Mouse (Mus musculus): Measurements from ENCODE around the gene Slc35e3.
A peak's percentile ranks its signal among the peaks of the same experiment; 100 is the strongest.
"Not testable (repeated sequence)": the region's sequence is repeated elsewhere in the genome, so short reads cannot be mapped to it uniquely, and the experiment has no call there.

Gene Slc35e3

GRCm38 (mm10) chr10:117732184-117732583 lies 14.0 kb downstream of the Slc35e3 start:
- DNase-seq = no peak

- DNase-seq = peak; percentile 19 to 34
Observed at GRCm38 (mm10) chr10:117731244-117732101, 14.7 kb downstream of the Slc35e3 start.

DNA sequence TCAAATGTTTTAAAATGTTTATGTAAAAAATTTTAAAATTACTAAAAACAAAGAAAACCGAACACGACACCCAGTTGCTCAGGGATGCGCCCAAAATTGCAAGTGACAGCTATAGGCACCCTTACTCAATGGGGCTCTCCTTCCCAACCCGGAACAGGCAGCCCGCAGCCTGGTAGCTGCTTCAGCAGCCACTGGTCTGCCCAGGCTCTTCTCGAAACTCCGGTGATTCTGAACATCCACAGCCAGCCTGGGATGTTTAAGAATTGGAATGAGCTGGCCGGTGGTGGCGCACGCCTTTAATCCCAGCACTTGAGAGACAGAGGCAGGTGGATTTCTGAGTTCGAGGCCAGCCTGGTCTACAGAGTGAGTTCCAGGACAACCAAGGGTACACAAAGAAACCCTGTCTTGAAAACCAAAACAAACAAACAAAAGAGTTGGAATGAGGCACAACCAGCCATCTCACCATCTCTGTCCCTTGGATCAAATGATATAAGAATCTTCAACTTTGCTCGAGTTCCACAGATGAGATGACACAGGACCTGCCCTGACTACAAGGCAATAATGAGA lies 15.4 kb downstream of the Slc35e3 start:
- no peak for DNase-seq

DNA sequence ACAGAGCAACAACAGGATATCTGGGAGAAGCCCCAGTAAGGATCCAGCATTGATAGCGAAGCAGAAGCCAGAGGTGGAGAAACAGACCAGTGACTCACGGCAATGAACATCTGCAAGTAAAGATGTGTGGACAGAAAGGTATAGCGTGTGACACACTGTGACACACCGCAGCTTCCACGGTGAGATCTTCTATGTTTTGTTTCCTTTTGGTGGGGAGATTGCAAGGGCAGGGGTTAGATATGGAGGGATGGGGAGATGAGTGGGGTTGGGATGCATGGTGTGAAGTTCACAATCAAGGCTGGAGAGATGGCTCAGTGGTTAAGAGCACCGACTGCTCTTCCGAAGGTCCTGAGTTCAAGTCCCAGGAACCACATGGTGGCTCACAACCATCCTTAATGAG lies 16.0 kb downstream of the Slc35e3 start:
- no peak for DNase-seq

DNA sequence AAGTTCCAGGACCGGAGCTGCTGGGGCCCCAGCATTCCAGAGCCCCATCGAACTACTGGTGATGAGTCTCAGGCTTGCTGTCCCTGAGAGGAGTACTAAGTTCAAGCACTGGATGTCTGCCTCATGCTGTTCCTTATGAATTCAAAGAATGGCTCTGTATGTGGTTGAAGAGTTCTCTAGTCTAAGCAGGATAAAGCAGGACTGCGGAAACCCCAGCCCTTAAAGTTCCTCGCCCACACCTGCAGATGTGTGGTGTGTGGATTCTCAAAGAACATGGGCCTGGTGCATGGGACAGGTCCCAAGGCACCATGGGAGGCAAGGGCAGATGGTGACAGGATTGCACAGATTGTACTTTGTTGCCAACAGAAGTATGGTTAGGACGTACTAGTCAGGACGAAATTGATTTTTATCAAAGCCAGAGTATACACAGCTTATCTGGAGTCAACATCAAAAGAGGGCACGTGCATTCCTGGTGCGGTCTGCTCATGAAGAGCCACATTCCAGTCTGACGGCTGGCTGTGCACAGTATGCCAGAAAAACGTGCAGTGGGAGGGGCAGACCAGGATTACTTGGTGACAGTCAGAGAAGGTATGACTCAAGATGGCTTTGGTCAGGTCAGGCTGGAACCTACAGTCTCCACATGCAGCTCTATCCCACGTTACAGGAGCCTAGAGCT lies 16.9 kb downstream of the Slc35e3 start:
- no peak for DNase-seq

DNA sequence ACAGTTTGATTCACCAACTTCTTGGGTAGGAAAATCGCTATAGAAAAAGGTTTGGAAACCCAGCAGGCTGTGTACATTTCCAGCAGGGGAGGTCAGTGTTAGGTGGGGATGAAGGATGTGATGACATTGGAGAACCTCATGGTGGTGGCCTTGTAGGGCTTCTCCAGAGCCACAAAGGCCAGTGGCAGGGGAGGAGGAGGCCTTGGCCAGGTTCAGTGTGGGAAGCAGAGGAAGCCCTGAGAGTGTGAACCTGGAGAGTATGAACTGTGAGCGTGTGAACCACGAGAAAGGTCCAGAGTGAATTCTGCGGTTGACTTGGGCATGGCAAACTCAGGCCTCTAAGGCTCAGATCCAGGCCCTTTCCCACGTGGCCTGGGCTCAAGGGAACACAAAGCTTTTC lies 17.6 kb downstream of the Slc35e3 start:
- DNase-seq = no peak

DNA sequence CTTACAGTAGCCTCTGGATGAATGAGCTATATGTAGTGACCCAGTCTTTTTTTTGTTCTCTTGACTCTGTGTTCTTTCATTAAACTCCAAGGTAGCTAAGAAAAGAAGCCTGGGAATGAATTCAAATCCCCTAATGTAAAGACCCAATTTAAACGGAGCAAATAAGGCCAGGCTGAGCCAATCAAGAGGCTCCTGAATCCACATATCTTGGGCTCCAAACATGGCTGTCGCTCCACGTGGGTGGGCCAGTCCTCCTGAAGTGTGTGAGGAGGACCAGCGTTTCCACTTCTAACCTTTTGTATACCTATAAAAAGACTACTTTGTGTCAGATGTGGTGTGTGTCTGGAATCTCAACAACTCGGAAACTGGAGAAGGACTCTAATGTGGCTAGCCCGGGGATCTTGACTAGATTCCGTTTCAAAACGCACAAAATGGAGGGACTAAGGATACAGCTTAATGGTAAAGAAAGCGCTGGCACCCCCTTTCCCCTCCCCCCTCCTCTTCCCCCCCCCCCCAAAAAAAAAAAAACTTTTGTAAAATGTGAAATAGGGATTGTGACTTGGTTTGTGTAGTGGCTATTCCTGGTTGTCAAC lies 18.6 kb downstream of the Slc35e3 start:
- no peak for DNase-seq

DNA sequence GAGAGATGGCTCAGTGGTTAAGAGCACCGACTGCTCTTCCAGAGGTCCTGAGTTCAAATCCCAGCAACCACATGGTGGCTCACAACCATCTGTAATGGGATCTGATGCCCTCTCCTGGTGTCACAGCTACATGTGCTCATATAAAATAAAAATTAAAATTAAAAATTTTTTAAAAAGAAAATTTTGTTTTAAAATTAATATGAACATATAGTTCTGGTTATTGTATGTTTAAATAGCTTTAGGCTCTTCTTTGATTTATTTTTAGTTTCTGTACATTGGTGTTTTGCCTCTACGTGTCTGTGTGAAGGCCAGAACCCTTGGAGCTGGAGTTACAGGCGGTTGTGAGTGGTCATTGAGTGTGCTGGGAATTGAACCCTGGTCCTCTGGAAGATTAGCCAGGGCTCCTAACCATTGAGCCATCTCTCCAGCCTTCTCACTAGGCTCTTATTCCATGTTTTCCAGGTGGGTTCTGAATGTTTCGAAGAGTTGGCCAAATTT lies 19.2 kb downstream of the Slc35e3 start:
- no peak for DNase-seq

DNA sequence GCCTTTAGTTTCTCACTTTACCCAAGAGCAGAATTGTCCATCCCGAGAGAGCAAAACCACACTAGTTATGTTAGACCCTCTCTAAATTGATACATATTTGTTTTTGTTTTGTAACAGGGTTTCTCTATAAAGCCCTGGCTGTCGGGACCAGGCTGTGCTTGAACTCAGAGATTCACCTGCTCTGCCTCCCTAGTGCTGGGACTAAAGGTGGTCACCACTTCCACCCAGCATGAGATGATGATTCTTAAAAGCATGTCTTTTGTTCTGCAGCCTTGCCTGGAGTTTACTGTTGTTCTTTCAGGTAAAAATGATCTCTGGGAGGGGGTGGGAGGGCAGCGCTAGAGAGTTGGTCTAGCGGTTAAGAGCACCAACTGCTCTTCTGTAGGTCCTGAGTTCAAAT lies 19.8 kb downstream of the Slc35e3 start:
- no peak for DNase-seq

DNA sequence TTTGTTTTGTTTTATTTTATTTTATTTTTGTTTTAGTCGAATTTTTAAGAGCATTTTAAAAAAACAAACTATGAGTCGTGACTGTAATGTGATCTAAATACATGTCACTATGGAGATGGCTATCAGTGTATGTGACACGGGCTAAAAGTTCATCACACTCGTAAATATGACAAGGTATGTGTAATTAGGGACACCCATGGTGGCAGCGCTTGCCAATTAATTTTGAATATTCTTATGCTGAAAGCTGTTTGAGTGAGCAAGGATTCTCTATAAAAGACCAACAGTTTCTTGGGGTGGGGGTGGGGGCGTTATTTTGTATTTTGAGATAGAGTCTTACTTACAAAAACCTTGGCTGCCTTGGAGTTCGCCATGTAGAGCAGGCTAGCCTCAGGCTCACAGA lies 20.5 kb downstream of the Slc35e3 start:
- DNase-seq = no peak

- no peak for DNase-seq
Observed at GRCm38 (mm10) chr10:117724804-117725361, 21.3 kb downstream of the Slc35e3 start.

- DNase-seq = no peak
Observed at GRCm38 (mm10) chr10:117724136-117724718, 21.9 kb downstream of the Slc35e3 start.

GRCm38 (mm10) chr10:117718161-117719119 lies 27.7 kb downstream of the Slc35e3 start:
- peak in 1 of 2 experiments; percentile 19 for DNase-seq

DNA sequence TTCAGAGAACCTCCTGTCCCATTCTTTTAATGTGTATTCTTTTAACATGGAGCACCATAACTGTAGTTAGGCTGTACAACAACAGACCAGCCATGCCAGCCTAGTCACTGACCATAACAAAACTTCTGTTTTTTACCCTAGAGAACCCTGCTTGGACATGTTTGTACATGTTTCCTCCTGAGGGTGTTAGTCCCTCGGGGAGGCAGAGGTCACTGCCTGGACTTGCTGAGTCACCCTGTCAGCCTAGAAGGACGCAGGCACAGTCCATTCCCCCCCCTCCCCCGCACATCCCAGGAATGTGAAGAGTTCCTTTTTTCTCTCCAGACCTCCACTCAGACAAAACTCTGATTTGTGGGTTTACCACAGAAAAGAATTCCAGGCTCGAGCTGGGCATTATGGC lies 28.6 kb downstream of the Slc35e3 start:
- DNase-seq = no peak

- DNase-seq = no peak
Observed at GRCm38 (mm10) chr10:117716686-117717085, 29.5 kb downstream of the Slc35e3 start.

DNA sequence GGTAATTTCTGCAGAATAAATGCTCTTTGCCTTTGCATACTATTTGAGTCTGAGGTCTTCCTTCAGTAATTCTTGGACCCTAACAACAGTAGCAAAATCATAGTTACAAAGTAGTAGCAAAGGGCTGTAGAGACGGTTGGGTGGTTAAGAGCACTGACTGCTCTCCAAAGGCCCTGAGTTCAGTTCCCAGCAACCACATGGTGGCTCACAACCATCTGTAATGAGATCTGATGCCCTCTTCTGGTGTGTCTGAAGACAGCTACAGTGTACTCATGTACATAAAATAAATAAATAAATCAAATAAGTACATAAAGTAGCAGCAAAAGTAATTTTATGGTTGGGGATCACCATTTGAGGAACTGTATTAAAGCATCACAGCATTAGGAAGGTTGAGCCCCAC lies 30.5 kb downstream of the Slc35e3 start:
- DNase-seq = not testable (repeated sequence)

- no peak for DNase-seq
Observed at GRCm38 (mm10) chr10:117714928-117715500, 31.2 kb downstream of the Slc35e3 start.

DNA sequence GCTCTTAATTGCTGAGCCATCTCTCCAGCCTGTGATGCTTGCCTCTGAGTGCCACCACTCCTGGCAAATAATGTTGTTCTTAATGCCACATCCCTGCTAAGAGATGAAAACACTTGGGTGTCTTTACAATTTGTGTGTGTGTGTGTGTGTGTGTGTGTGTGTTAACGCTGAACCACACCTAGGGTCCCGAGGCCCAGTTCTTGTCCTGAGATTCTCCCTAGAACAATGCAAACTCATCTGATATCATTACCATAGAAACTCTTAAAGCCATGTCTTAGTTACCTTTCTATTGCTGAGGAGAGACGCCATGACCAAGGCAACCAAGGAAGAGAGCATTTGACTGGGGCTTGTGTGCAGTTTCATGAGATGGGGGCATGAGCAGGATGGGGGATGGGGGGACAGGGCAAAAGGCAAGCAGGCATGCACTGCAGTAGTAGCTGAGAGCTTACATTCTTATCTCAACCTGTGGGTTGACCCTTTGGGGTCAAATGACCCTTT lies 32.1 kb downstream of the Slc35e3 start:
- DNase-seq = no peak

DNA sequence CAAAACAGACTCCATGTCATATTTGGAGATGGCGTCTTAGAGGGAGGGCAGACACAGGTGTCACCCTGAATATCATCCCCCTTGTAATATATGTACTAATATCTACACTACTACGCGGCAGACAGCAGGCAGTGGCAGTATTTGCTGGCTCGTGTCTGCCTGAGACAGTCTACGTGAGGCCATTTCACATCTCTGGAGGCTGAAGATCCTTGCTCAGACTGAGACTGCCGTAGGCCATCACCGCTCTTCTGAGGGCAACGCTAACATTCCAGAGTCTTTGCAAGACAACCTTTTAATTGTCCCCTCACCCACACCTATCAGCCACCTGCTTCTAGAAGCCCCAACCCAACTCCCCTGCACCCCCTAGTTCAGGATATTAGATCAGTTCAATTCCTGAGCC lies 32.7 kb downstream of the Slc35e3 start:
- no peak for DNase-seq

DNA sequence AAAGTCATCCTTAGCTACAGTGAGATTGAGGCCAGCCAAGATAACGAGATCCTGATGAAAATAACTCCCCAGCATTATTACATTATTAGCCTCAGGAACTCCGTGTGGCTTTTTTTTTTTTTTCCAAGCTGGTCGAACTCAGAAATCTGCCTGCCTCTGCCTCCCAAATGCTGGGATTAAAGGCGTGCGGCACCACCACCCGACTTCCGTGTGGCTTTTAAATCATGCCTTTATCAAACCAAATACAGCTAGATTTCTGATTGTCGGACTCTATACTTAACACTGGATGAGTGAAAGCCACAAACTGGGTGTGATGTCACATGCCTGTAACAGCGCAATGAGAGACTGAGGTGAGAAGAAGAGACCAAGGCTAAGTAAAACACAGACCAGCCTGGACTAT lies 33.3 kb downstream of the Slc35e3 start:
- DNase-seq = no peak

Data from cerebellum, adult 18-20 months (tissue).